Mouse (Mus musculus): ENCODE data around the gene Gm3336.
A peak's percentile ranks its signal among the peaks of the same experiment; 100 is the strongest.

Gm3336 gene

GRCm38 (mm10) chr8:70747211-70747890 lies 29.0 kb downstream of the Gm3336 start:
- no peak for DNase-seq (ENCODE audit: low spot score in 2 of 2)

DNA sequence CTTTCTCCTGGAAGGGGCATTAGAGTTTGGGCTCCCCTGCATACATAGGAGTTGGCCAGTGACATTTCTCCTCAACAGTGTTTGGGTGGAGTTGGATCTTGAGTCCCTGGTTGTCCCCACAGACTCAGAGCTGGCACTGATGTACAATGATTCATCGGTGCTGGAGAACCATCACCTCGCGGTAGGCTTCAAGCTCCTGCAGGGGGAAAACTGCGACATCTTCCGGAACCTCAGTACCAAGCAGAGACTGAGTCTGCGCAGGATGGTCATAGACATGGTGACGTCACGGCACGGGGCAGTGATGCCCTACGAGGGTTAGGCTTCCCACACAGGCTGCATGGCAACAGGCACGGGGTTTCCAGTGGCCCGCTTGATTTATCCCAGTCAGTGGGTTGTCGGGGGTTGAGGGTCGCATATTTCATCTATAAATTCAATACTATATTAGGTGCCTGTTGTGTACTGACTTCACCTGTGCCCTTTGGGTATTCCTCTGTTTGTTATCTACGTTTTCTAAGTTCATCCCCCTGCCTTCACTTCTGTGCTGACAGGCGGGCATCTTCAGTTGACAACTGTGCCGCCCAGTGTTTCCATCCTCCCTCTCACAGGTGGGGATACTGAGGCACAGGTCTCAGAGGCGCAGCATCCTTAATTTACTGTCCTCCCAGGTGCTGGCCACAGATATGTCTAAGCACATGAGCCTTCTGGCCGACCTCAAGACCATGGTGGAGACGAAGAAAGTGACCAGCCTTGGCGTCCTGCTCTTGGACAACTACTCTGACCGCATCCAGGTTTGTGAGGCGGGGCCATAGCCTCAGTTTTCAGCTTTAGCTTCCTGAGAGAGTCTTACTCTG lies 30.1 kb downstream of the Gm3336 start:
- no peak for DNase-seq (ENCODE audit: low spot score in 2 of 2)

DNA sequence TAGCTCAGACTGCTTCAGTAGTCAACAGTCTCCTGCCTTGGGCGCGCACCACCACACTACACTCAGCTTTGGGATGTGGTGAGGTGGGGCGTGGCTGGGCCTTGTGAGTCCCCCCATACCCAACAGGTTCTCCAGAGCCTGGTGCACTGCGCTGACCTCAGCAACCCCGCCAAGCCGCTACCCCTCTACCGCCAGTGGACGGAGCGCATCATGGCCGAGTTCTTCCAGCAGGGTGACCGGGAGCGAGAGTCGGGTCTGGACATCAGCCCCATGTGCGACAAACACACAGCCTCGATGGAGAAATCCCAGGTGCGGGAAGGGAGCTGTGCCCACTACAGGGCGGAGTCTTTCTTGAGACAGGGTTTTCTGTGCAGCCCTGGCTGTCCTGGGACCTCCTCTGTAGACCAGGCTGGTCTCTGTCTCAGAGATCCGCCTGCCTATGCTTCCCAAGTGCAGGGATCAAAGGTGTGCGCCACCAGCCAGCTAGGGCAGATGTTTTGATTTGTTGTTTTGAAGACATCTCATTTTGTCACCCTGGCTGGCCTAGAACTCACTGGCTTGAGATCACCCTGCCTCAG lies 30.8 kb downstream of the Gm3336 start:
- DNase-seq (ENCODE audit: low spot score in 2 of 2): no peak

DNA sequence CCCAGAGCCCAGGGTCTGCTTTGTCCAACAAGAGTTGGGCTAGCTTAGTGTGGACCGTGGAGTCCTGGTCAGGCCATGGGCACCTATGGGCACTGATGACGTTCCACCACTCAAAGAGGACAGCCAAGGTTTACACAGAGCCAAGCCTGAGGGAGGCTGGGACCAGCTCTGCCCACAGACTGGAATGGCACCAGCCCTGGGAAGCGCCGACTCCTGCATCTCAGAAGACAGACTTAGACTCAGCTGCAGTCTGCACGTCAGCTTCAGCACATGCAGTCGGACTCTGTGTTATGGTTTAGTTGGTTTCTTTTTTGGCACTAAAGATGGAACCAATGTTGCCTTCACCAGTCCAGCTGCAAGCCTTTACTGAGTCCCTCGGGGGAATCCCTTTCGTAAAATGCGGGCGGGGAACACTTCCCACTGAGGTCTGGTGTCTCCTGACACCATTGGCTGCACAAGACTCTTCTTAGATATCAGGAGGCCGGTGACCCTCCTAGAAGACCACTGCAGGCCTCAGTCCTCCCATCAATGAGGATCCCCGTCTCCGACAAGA lies 31.9 kb downstream of the Gm3336 start:
- peak; percentile 22 to 32 for DNase-seq (ENCODE audit: low spot score in 2 of 2)

GRCm38 (mm10) chr8:70752000-70752764 lies 33.8 kb downstream of the Gm3336 start:
- peak; percentile 84 to 87 for DNase-seq (ENCODE audit: low spot score in 2 of 2)

GRCm38 (mm10) chr8:70753151-70753550 lies 34.8 kb downstream of the Gm3336 start:
- peak; percentile 89 to 92 for DNase-seq (ENCODE audit: low spot score in 2 of 2)

- DNase-seq (ENCODE audit: low spot score in 2 of 2): peak; percentile 97 to 98
These were observed 35.9 kb downstream of the Gm3336 start, which contains the start of gene Rab3a for GRCm38 (mm10) chr8:70754043-70754870. Gene Rab3a (plus strand): TSS chr8:70754679.

DNA sequence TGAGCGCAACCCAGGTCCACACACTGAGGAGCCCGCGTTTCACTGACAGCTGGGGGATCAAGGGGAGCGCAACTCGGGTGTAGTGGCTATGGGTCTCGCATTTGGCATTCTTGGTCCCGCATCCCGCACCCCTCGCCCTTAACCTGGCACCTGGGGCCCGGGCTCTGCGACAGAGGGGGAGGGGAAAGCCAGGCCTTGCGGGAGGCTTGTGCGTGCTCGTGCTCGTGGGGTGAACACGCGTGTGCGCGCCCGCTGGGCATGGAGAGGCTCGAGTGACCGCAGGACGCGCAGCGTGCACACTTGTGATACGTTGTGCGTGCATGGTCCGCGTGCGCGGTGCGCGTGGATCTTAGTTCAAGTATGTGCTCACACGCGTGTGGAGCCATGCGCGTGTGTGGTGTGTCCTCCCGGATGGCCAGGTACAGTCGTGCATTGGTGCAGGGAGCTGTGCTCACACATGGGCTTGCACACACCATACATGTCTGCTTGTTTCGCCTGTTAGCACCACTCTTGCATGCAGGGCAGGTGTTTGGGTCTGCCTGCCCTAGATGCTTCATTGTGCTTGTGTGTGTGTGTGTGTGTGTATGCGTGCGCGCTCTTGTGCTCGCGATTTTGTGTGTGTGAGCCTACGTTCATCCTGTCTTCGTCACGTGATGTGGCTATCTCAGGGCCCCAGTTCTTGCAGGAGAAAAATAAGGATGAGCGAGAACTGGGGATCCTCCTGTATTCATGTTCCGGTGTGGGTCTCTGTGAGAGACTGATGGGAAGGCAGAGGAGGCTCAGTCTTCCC lies 36.7 kb downstream of the Gm3336 start:
- peak; percentile 75 to 83 for DNase-seq (ENCODE audit: low spot score in 2 of 2)

DNA sequence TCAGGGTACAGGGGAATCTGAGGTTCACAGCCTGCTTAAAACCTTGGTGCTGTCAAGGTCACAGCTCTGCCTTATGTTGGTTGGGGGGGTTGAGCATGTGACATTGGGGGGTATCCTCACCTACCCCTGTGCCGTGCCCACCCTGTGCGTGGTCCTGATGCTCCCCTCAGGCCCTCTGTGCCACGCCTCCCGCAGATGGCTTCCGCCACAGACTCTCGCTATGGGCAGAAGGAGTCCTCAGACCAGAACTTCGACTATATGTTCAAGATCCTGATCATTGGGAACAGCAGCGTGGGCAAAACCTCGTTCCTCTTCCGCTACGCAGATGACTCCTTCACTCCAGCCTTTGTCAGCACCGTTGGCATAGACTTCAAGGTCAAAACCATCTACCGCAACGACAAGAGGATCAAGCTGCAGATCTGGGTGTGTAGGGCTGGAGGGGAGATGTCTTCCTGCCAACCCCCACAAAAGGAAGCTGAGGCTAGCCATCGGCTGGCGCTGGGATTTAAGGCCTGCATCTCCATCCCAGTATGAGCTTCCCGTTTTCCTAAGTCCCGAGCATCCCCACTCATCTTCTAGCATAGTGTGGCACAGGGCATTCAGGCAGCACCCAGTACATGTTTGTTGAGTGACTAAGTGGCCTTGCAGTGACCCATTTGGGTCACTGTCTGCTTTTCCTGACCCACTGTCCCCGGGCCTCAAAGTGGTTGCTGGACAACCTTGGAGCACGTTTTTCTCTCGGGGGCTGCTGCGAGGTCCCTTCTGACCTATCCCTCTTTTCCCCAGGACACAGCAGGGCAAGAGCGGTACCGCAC lies 37.5 kb downstream of the Gm3336 start:
- peak in 1 of 2 experiments; percentile 21 for DNase-seq (ENCODE audit: low spot score in 2 of 2)

DNA sequence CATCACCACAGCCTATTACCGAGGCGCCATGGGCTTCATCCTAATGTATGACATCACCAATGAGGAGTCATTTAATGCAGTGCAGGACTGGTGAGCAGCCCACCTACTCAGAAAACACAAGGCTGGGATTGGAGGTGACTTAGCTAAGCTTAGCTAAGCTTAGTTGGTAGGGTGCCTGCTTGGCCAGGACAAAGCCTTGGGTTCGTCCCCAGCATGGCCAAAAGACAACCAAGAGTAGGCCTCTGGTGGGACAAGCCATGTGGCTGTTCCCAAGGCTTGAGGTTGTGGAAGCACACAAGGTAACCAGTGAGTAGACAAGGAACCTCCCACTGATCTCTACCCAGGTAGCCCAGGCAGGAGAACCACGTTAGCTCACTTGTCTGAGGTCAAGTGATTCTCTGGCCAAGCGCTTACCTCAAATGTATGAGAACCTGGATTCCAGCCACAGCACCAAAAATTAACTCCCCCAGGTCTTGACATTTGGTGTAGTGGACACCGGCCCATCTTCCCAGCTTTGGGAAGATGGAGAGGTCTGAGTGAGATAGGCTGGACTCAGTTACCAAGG lies 38.2 kb downstream of the Gm3336 start:
- peak; percentile 1 to 3 for DNase-seq (ENCODE audit: low spot score in 2 of 2)

DNA sequence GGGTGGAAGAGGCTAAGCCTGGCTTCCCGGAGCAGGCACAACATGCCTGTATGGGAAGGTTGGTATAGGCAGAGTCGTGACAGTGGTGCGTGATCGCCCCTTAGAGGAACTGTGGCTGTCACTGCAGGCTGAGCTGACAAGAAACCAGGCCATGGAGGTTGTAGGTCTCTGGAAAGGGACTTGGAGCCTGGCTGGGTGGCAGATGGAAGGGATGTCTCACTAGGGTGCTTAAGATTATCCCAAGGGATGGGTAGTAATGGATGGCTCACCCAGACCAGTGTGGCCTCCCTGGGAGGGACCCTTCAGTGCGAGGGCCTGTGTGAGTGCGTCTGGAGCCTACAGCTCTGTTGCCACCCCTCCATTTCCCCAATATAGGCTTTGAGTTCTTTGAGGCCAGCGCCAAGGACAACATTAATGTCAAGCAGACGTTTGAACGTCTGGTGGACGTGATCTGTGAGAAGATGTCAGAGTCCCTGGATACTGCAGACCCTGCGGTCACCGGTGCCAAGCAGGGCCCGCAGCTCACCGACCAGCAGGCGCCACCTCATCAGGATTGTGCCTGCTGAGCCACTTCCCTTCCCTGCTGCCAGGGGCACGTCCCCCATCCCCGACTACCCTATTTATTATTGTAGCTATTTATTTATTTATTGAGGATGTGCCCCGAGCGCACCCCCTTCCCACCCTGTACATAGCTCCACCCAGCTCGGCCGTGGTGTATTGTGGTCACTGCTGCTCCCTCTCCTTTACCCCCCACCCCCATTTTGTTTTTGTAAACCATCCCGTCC lies 39.4 kb downstream of the Gm3336 start:
- DNase-seq (ENCODE audit: low spot score in 2 of 2): peak in 1 of 2 experiments; percentile 35

- no peak for DNase-seq (ENCODE audit: low spot score in 2 of 2)
These were observed 39.9 kb downstream of the Gm3336 start for GRCm38 (mm10) chr8:70758308-70758615.

DNA sequence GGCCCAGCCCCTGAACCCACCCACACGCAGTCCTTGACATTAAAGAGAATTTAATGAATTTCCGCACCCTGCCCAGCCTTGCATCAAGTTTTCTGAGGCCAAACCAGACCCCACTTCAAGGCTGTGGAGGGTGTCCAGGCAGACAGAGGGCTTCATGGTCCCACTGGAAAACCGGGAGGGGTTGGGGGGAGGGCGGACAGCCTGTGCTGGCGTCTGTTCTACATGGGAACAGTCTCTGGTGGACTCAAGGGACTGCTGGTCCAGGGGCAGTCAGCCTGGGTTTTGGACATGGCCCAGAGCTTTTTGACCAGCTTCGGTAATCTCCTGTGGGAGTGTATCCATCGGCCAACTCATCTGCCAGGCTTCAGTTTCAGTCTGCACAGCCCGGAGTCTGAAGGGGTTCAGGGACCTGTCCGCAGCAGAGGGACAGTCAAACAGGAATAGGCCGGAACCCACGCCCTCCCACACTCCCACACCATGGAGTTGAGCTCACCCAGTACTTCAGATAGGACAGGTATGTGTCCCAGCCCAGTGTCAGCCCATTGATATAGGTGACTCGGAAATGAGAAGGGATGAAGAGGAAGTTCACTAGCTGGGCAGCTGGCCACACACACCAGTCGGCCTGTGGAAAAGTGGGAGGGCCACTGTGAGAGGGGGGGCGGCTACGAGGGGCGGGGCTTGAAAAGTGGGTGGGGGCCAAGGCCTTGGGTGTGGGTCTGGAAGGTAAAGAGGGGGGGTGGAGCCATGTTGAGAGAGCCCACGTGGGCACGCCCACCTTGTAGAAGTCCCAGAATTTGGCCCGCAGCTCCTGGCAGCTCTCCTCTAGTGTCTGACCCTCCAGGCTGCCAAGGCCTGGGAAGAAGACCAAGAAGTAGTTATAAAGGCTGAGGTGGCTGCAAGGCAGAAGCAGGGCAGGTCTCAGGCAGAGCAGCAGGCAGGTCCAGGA lies 40.5 kb downstream of the Gm3336 start:
- no peak for DNase-seq (ENCODE audit: low spot score in 2 of 2)

DNA sequence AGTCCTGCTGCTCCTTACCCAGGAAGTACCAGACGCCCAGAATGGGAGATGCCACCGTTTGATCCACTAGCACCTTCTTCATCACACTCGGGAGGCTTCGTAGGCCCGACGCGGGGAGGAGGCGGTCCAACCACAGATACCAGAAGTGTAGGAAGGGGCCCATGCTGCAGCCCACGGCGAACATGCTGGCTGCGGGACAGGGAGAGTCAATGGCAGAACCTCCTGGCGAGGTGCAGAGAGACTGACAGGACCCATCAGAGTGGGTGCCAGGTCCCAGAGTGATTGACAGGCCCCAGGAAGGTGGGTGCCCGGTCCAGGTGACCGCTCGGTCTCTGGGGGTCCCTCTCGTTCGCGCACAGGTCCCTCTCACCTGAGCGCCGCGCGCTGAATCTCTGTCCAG lies 42.0 kb downstream of the Gm3336 start:
- DNase-seq (ENCODE audit: low spot score in 2 of 2): no peak

DNA sequence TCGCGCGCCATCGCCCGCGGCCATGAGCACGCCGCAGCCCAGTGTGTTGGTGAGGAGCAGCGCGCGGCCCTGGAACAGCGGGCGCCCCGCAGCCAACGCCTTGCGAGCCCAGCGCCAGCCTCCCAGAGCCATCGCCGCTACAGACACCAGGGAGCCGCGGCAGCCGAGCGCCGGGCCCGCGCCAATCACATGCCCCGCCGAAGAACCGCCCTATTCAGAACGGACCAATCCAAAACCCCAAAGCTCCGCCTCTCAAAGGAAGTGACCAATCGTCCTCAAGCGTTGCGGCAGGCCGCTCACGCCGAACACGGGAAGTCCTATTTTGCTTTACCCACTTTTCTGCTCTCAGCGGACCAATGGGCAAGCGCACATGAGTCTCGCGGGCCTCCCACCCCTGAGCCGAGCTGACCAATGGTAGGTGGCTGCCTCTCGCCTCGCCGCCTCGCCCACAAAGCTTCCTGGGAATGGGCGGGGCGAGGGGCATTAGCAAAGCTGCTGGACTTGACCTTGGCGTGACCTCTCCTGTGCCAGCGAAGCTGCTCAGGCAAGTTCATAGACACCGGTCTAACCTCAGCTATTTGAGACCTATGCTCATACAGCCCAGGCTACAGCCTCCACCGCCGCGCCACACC lies 42.5 kb downstream of the Gm3336 start, which contains the start of gene Mpv17l2:
Gene Mpv17l2 (minus strand): TSS at position 172 of the 632 bp plus-strand sequence.
- peak; percentile 97 for DNase-seq (ENCODE audit: low spot score in 2 of 2)

GRCm38 (mm10) chr8:70762118-70762517 lies 43.8 kb downstream of the Gm3336 start:
- DNase-seq (ENCODE audit: low spot score in 2 of 2): no peak

Data from right cerebral cortex, adult 2 months (tissue).